Mouse (Mus musculus) kidney, postnatal 10 days (tissue): Measurements from ENCODE around the gene Slc44a4.

Experiments
- DNase-seq: peaks from one replicate; pipeline ENCODE4 v3.0.0; 2021; ENCODE audit warnings: mixed read lengths

The Slc44a4 gene

DNA sequence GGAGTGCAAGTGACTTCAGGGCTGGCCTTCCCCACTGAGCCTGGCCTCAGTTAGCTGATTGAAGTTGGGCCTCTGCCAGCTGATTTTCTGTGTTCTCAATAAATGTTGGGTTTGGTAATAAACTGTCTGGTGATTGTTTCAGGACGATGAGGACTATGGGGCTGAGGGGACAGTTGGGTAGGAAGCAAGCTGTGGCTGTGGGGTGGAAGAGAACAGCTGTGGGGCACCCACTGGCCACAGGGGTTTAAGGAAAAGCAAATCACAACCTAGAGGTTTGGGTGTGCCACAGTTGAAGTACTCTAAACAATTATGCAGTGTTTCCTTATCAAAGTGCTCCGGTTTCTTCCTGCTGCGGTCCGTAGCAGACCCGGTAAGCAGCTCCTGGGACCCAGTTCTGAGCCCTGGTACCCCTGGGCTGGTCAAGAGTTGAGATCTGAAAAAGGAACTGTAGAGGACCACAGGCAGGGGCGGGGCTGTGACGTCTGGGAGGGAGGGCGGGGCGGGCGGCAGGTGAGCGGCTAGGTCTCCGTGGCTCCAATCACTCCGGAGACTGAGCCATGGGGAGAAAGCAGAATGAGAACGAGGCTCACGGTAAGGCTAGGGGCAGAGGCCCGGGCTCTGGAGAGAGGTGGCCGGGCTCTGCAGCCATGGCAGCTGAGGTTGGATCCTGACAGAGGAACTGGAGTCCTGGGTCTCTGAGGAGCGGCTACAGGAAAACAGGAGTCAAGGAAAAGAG lies at the start of gene Slc44a4:
Slc44a4 (plus strand) TSS at position 537 of the 736 bp plus-strand sequence.
- DNase-seq, result peak; percentile 64

DNA sequence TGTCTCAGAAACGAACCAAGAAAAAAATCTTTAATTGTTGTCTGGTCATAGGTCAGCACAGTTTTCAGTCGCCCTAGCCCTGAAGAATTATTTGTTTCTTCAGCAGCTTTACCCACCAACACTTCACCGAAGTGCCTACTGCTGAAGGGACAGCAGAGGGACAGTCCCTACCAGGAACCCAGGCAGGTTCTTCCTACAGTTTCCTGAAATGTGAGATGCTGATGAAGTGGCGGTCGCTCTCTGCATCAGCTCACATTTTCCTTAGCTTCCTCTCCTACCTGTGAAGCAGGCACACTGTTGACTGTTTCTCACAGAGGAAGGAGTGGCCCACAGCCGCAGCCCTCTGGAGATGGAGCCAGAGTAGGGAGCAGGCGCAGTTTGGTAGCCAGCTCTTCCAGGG lies 48.3 kb upstream of the Slc44a4 start:
- no peak for DNase-seq

DNA sequence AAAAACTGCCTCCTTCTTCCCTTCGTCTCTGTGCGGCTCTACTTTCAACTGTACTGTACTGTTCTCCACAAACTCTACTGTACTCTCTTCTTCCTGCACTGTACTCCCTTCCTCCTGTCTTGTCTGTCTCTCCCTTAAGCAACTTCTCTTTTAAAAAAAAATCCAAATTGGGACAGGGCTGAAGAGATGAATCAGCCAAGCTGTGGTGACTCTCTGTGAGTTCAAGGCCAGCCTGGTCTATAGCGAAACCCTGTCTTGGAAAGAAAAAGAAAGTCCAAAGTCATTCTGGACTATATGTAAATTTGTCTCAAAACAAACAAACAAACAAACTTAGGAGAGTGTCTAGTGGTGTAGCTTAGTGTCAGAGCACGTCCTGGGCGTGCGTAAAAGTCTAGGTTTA lies 39.9 kb upstream of the Slc44a4 start:
- DNase-seq, result no peak

DNA sequence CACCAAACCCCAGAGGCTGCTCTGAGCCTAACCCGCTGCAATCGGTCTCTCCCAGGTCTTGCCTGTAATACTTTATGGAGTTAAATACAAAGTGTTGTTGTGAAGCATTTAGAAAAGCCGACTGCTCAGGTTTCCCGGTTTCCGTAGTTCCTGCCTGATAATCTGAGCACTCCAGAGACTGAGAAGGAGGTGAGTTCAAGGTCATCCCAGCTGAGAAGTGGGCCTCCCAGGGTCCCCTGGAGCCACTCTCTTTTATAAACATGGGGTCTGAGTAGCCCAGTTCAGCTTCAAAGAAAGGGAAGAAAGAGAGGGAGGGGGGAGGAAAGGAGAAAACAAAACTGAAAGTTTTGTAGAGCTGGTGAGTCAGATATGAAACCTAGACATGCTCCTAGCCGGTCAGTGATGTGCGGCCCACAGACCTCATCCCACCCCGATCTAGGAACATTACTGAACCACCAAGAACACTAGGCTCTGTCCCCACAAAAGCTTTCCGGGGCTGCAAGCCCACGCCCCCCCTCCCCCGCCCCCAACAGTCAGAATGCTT lies 34.9 kb upstream of the Slc44a4 start, which contains the start of gene Zbtb12:
Zbtb12 (plus strand) TSS at position 148 of the 544 bp plus-strand sequence.
- no peak for DNase-seq

DNA sequence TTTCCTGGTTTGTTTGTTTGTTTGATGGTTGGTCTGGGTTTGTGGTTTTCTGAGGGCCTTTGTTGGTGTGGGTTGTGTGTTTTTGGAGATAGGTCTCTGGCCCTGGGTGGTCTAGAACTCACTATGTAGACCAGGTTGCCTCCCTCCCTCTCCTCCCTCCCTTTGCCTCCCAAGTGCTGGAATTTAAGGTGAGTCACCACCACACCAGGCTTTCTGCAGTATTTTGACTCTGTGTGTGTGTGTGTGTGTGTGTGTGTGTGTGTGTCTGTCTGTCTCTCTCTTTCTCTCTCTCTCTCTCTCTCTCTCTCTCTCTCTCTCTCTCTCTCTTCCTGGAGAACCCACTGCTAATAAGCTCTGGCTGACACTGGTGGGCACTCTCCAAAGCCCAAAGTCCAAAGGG lies 33.1 kb upstream of the Slc44a4 start:
- DNase-seq, result no peak

DNA sequence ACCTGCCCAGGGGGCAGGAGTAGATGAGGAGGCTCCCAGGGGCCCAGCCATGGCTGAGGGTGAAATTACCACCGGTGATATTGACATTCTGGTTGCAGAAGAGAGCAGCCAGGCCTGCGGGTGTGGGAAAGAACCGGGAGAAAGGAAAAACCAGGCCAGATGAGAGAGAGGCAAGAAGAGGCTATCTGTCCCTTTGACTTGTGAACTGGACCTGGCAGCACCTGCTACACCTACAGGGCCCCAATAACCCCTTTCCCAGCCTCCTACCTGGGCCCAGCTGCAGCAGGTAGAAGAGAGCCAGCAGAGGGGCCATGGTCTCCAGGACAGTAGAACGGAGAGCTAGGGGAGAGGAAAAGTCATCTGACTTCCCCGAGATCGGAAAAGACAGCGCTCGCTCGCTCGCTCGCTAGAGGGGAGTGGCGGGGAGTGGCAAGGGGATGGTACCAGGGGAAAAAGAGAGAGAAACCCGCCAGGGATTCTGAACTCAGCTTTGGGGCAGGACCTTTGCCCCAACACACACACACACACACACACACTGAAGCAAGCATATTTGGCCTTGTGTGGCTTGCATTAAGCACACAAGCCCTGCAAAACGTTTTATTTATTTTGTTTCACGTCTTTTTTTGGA lies 32.5 kb upstream of the Slc44a4 start, which contains the start of gene Gm20547:
Gm20547 (minus strand) TSS at position 360 of the 628 bp plus-strand sequence.
- DNase-seq, result peak; percentile 42

DNA sequence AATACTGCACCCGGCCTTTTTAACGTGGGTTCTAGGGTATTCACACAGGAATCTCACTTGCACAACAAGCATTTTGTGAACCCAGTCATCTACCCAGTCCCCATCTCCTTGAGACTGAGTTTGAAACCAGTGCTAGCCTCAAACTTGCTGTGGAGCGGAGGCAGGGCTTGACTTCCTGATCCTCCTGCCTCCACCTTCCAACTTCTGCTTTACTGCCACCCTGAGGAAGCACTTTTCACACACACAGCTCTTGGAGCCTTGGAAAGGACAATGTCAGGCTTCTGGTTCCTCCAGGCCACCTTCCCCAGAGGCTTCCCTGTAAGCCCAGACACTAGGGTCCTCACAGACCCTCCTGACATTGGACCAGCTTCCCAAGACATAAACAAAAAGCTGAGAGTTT lies 30.9 kb upstream of the Slc44a4 start:
- no peak for DNase-seq

DNA sequence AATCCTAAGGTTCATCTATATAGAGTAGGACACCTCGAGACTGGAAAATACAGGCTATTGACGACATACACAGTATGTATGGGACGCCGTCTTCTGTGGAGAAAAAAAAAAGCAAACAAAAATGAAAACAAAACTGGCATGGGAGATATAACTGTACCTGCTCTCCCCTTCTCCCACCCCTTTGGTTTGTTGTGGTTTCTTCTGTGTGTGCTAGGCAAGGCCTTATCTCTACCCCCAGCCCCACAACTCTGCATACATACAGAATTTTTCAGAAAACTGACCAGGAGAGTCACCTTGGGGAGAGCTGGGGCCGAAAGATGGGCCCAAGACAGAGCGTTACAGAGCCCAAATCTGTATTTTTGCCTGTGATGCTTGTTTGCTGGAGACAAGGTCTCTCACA lies 29.6 kb upstream of the Slc44a4 start:
- DNase-seq, result no peak

DNA sequence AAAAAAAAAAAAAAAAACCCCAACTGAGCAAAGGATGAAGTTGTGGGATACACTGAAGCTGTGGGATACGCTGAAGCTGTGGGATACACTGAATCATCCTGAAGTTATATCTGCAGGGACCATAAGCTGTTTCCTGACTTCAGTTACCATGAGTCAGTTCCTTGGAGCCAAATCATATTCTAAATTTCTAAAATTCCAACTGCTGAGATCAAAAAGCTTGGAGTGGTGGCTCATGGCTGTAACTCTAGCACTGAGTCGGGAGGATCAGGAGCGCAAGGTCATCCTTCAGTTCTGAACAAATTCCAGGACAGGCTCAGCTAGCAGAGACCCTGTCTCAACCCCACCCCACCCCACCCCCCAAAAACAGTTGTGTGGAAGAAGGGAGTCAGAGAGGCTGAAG lies 28.7 kb upstream of the Slc44a4 start:
- DNase-seq, result no peak

DNA sequence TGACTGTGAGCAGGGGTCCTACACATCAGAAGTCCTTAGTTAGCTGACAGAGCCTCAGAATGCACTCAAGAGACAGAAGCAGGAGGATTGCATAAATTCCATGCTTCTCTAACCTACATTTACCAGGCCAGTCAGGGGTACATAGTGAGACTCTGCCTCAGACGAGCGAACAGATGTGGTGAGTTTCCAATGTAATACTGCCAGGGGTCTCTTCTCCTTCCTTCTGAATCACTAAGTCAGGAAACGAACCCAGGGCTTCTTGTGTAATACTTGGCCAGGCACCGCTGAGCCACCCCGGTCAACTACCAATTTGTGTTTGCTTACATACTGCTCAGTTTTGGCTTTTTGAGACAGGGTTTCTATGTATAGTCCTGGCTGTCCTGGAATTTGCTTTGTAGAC lies 26.3 kb upstream of the Slc44a4 start:
- no peak for DNase-seq

DNA sequence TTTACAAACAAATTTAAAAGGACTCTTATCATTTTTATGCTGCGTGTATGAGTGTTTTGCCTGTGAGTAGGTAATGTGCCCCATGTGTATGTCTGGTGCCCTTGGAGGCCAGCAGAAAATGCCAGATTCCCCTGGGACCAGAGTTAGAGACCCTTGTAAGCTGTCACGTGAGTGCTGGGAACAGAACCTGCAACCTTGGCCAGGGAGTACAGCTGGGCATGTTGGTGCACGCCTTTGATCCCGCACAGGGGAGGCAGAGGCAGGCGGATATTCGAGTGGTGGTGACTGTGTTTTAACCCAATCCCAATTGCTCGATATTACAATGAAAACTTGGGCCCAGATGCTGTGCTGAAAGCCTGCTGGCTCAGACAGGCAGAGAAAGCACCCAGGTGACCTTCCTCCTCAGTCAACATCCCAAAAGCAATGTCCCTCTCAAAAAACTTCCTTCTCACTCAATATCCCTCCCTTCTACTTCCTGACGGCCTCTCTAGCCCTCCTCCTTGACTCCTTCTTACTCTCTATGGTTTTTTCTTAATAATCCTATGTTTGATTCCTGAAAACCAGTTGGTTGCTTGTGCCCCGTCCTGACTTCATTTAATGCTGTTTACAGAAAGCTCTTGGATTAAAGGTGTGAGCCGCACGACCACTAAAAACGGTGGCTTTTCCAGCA lies 24.1 kb upstream of the Slc44a4 start:
- DNase-seq, result no peak

DNA sequence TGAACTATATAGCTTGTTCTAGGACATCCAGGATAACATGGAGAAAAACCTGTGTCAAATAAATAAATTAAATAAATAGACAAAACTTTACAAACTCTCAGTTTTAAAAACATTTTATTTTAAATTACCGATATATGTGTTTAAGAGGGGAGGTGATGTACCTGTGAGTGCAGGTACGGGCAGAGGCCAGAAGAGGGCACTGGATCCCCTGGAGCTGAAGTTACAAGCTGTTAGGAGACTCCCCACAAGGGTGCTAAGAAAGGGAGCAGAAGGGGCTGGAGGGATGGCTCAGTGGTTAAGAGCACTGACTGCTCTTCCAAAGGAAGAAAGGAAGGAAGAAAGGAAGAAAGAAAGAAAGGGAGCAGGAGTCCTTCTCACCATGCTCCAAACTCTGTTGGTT lies 22.9 kb upstream of the Slc44a4 start:
- no peak for DNase-seq

DNA sequence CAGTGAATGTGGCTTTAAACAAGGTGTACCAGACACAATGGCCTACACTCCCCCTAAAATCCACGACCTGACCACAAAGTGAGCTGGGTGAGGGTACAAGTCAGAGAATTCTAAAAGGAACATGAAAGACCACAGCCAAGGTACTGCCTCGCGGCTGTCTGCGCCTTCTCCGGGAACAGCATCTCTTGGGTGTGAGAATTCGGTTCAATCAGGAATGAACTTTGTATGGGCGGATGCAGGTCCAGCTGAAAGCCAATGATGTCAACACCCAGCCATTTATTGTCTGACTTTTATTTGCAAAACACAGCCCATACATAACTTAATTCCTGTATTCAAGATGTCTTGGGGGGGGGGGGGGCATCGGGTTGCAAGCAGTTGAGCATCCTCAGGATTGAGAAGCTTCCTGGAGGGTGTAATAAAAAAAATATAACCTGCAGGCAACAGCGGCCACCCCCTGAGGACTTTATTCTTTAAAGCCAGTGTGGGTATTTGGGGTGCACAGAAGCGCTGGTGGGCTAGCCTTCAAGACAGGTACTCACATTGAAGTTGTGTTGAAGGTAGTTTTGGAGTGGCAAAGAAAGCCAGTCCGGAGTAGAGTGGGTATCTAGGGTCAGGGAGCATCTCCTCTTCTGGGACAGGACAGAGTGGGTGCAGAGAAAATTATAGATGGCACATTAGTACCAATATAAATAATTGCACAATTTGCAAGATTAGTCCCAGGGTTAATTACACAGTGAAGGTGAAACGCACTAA lies 21.0 kb upstream of the Slc44a4 start:
- no peak for DNase-seq

DNA sequence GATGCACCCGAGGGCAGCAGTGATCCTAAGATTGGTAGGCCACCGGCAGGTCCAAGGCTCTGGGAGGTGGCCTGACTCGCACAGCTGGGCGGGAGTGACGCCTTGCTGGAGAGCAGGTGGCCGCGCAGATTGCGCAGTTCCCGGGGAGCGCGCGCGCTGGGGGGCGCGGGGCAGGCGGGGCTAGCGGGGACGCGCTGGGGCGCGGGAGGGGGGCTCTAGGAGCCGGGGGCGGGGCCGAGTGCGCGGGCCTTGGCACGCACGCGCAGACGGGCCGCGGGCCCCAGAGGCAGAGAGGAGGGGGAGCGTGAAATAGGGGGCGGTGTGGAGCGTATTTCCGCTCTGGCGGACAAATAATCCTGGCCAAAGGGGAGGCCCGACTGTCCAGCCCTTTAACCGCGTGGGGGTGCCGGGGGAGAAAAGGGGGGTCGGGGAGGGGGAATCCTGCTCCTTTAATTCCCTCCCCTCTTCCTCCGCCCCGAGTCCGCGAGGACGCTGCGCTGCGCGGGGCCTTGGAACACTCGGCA lies 20.1 kb upstream of the Slc44a4 start:
- peak; percentile 97 for DNase-seq

DNA sequence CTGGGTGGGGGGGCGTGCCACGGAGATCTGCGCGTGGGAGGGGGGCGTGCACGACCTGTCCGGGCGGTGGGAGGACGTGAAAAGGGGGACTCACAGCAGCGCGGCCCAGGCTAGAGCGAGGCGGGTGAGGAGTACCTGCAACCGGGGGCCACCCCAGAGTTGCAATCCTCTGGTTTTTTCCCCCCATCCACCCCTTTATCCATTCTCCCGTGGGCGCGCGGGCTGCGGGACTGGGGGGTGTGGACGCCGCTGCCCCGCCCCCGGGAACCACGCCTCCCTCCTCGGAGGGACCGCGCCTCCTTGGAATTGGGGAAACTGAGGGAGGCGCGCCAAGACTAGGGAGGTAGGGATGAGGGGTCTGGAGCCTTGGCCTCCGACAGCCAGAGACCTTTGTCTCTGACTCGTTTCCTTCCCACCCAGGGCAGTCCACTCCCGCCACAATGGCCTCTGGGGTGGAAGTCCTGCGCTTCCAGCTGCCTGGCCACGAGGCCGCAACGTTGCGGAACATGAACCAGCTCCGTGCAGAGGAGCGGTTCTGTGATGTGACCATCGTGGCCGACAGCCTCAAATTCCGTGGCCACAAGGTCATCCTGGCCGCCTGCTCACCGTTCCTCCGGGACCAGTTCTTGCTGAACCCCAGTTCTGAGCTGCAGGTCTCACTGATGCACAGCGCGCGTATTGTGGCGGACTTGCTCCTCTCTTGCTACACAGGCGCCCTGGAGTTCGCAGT lies 19.3 kb upstream of the Slc44a4 start:
- DNase-seq, result peak; percentile 77

DNA sequence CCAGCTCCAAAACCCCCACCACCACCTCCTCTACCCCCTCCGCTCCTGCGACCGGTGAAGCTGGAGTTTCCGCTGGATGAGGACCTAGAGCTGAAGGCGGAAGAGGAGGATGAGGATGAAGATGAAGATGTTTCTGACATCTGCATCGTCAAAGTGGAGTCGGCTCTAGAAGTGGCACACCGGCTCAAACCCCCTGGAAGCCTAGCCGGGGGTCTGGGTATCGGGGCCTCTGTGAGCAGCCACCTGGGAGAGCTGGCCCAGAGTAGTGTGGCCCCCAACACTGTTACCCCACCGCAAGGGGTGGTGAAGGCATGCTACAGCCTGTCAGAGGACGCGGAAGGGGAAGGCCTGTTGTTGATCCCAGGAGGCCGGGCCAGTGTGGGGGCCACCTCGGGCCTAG lies 18.5 kb upstream of the Slc44a4 start:
- peak; percentile 22 for DNase-seq

DNA sequence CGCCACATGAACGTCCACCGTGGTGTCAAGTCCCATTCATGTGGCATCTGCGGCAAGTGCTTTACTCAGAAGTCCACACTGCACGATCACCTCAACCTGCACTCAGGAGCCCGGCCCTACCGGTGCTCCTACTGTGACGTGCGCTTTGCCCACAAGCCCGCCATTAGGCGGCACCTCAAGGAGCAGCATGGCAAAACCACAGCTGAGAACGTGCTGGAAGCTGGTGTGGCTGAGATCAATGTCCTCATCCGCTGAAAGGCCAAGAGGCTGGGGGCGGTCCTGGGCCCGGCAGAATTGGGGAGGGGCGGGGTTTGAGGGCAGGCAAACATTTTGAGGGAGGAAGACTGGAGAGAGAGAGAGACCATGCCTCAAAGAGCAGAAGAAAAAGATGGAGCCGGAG lies 17.9 kb upstream of the Slc44a4 start:
- peak; percentile 47 for DNase-seq

DNA sequence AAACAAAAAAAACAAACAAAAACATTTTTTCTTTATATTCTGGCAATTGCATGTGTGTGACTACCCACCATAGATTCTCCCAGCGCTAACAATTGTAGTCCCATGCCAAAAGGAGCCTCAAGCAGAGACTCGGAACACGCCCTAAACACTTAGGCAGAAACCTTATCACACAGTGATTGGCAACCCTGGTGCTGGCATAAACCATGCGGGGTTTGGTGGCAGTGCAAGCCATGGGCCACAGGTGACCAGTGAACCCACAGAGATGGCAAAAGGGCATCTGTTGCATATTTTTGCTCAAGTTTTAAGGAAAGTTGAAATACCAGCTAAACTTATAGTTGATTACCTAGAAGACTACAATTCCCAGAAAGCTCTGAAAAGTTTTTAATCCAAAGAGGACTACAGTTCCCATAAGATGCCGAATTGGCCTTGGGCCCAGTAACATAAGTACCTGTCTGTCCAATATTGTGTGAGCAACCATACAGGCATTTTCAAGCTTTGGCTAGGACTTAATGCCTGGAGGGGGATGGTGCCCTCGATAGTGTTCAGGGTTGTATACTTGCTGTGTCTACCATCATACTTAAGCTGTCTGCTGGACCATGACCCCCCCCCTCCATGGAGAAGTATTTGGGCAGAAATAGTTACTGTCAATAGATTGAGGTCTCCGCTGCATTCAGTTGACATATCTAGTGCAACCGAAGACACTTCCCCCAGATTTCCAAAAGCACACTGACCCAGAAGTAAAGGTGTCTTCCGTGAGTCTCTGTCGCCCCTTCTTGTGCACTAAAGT lies 16.7 kb upstream of the Slc44a4 start:
- DNase-seq, result peak; percentile 60

DNA sequence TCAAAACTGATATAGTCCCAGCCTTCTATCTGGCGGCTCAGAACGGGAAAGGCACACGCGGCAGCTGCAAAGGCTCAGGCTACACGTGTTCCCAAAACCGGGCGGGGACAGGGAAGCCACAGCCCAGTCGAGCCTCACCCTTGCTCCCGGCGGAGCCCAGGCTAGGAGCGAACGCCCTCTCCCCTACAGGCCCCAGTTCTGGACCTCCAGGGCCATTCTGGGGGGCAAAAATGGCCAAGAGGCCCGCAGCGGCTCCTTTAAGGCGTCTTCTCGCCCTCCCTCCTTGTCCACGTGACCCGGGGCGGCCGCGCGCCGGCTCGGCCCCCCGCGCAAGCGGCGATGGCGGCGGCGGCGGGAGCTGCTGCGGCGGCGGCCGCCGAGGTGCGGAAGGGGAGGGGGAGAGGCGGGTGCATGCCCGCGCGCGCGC lies 16.1 kb upstream of the Slc44a4 start, which contains the start of the genes C2 and Ehmt2:
C2 (minus strand) TSS at position 106 of the 427 bp plus-strand sequence.
Ehmt2 (plus strand) TSS at position 310 of the 427 bp plus-strand sequence.
- peak; percentile 87 for DNase-seq

DNA sequence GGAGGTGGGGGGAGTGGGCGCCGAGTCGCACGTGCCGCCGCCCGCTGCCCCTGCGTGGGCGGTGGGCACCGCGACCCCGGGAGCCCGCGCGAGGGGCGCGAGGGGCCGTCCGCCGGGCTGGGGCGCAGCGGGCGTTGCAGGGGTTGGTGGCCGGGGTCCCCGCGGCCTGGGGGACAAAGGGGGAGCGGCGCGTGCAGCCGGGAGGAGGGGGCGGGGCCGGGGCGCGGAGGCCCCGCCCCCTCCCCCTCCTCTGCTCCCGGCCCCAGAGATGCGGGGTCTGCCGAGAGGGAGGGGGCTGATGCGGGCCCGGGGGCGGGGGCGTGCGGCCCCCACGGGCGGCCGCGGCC lies 15.6 kb upstream of the Slc44a4 start:
- peak; percentile 65 for DNase-seq
